Mouse (Mus musculus) lung, postnatal 0 days (tissue): ENCODE data around the gene Gpx8.

ENCODE experiments used
- CTCF ChIP-seq: IDR thresholded peaks from 2 replicates; pipeline ENCODE4 v1.5.1; 2016; ENCODE audit warnings: antibody characterized with exemption, mild to moderate bottlenecking
- EP300 ChIP-seq: IDR thresholded peaks from 2 replicates; pipeline ENCODE4 v1.6.1; 2016; ENCODE audit warnings: antibody characterized with exemption, mild to moderate bottlenecking, control low read depth

- no peak for TF ChIP-seq CTCF
- no peak for TF ChIP-seq EP300
Observed at GRCm38 (mm10) chr13:113045458-113046110, 626 bp downstream of the Gpx8 start.
